Mouse (Mus musculus) telencephalon, adult 2 months (tissue): ENCODE data around the gene Itpripl1.
"Not testable (repeated sequence)": the region's sequence is repeated elsewhere in the genome, so short reads cannot be mapped to it uniquely, and the experiment has no call there.

Experiments used
- DNase-seq: peaks from one replicate; pipeline ENCODE4 v3.0.0-alpha.2; 2011; ENCODE audit warnings: low read depth, low spot score

Itpripl1 gene

DNA sequence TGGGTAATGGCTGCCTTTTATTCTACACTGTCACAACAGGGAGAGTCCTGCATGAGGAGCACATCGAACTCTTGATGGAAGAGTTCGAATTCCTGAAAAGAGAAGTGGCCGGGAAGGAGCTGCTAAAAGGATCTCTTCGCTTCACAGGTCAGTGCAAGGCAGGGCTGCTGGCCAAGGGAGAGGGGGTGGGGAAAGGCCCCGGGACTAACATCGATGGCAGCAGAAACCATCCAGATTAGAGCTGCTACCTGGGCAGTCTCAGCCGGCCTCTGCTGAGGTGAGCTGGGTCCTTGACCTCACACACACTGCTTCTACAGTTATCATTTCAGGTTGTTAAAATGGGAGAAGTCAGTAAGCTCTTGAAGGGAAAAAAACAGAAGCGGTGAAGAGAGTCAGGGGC, 51.2 kb downstream of the Itpripl1 start:
- DNase-seq: no peak

DNA sequence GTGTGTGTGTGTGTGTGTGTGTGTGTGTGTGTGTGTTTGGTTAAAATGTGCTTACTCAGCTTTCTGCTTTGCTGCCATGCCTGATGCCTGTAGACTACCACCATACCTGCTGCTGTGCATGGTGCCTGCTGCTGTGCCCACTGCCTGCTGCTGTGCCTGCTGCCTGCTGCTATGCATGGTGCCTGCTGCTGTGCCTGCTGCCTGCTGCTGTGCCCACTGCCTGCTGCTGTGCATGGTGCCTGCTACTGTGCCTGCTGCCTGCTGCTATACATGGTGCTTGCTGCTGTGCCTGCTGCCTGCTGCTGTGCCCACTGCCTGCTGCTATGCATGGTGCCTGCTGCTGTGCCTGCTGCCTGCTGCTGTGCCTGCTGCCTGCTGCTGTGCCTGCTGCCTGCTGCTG, 53.1 kb downstream of the Itpripl1 start:
- not testable (repeated sequence) for DNase-seq
